Mouse (Mus musculus): ENCODE data around the gene Sept7.
"Not testable (repeated sequence)": the region's sequence is repeated elsewhere in the genome, so short reads cannot be mapped to it uniquely, and the experiment has no call there.

Sept7 gene

DNA sequence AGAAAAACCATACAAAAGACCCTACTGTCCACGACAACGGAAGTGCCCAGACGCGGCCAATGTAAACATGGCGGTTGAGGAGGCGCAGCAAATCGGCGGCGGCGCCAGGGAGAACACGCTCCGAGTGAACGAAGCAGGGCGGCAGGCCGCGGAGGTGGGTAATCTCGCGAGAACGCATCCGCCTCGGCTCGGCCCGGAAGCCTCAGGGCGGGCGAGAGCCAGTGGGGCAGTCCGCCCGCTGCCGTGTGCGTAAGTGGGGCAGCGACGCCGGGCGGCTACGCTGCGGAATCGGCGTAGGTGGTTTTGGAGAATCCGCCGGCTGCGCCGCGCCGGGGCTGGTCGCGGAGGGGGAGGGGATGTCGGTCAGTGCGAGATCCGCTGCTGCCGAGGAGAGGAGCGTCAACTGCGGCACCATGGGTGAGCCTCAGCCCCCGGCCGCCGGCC lies at the start of gene Sept7:
Gene Sept7 (plus strand): TSS at position 157 of the 444 bp plus-strand sequence.
- DNase-seq (ENCODE audit: low spot score) = peak; percentile 93

DNA sequence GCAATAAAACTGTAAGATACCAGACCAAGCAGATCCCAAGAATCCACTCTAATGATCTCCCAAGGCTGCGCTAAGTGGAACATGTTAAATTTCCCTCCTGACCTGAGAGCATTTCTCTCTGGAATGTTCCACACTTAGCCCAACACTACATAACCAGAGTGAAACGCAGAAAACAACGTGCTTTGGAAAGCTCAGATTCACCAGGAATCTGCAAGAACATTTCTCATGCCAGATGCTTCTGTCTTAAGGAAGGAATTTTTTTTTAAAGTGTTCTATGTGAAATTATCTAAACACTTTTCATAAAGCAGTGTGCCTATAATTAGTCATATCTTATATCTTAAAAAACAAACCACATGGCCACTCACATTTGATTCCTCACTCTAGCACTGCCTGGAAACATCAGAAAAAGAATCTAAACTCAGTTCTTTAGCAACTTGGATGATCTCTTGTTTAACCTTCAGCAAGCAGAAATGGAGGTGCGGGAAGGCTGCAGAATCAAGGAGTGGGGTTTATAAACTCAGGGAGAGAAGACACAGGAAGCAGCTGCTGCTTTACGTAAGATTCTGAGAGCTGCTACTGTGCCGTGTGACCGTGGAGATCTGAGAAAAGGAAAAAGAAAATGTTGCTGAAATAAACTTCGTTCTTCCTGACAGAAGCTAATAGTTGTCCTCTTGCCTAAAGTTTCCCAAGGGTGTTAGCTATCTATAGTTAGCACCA lies 44.0 kb upstream of the Sept7 start:
- no peak for DNase-seq (ENCODE audit: low spot score)

DNA sequence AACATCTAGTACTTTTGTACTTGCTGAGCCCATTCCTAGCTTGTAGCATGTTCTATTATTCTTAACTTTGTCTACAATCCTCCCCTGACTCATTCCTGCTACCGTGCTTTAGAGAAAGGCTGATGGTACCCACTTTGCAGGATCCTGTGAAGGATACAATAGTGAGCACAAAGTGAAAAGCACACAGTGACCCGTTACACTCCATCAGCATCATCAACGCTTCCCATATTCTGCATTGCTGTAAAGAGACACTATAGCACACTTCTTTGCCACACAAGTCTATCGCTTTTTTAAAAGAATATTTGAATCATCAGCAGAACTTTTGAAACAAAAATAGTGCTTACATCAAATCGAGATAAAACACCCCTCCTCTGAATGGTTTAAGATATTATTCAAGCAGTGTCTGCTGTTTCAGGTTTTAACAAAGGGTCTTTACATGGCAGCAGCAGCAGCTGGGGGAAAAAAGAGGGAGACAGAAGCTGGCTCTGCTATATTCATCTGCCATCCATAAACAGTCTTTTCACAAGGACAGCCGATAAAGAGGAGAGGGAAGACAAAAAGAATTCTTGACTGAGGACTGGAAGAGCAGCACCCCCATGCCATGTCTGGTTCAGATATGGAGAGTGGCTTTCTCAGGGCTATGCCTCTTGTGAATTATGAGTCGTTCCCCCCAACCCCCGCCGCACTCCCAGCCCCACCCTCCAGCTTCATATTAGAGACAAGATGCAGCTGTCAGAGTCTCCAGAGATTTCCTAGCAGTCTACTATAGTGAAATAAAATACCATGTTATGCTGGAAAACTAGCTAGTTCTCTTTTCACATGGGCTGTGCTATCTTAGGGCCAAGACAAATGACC lies 39.7 kb upstream of the Sept7 start:
- DNase-seq (ENCODE audit: low spot score) = no peak

DNA sequence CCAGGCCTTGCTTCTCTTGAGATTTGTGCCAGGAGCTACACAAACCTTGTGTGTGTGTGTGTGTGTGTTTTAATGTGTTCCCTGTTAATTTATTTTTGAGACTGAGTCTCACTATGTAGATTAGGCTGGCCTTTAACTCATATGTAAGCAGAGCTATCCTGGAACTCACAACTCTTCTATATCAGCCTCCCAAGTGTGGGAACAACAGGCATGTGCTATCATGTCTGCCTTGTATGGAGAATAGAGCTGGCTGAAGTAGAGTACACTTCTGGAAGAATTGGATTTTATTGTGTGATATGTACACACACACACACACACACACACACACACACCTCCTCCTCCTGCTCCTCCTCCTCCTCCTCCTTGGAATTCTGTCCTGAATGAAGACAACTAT lies 39.1 kb upstream of the Sept7 start:
- no peak for DNase-seq (ENCODE audit: low spot score)

DNA sequence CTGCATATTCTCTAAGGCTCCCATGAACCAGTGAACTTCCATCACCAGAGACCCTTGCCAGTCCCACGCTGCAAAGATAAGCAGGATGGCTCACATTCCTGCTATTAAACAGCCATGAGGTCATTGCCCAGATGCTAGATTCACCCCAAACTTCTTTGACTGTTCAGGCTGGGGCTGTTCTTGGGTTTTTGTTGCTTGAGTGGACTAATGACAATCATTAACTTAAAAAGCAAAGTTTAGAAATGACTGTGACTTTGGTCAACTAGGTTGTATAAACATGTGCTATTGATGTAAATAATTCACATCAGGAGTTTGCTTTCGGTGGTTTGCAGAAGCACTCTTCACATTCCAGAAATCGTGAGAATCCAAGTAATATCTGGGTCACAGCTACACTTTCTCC lies 36.8 kb upstream of the Sept7 start:
- no peak for DNase-seq (ENCODE audit: low spot score)

DNA sequence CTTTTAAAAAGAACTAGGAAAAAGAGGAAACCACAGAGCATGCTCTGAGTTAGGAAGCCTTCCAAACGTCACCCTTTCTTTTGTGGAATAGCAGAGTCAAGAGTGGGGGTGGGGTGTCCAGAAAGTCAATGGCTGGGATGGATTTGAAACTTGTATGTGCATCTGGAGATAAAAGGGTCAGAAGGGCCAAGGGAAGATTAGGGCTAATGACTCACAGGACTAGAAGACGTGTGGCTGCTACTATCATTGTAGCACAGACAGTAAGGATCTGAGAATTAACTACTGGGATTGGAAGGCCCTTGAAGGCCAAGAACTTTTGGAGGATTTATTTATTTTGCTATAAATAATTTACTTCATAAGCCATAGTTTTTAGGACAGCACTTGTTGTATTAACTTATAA lies 36.0 kb upstream of the Sept7 start:
- no peak for DNase-seq (ENCODE audit: low spot score)

DNA sequence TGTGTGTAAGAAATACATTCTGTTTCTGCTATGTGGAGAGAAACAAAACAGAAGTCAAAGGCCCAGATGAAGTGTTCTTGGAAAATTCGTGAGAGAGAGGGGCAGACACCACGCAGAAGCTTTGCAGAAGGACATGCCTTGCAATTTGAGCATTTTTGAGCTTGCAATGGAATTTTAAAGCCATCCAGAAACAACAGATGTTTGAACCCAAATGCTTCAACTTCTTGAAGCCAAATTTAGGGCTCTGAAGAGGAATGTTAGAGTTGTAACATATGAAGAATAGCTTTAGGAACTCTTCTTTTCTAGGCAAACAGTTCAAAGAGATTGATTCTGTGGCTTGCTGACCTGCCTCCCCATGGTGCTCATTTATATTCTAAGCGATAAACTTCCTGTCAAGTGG lies 33.3 kb upstream of the Sept7 start:
- DNase-seq (ENCODE audit: low spot score) = no peak

DNA sequence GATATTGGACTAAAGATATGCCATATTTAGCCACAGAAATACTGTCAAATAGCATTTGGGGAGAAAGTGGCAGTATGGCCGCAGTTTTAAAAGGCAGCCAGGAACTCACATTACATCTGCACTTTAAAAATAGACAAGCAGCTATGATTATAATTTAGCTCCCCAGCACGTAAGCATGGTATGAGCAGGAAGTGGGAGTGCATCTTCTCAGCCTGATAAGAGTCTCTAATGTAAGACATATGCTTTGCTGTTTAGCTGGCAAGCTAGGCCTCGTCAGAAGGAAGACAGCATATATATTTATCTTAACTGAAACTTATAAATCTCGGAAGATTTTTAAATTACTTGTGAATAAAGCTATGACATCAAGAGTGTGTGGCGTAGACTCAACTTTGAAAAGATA lies 32.4 kb upstream of the Sept7 start:
- no peak for DNase-seq (ENCODE audit: low spot score)

DNA sequence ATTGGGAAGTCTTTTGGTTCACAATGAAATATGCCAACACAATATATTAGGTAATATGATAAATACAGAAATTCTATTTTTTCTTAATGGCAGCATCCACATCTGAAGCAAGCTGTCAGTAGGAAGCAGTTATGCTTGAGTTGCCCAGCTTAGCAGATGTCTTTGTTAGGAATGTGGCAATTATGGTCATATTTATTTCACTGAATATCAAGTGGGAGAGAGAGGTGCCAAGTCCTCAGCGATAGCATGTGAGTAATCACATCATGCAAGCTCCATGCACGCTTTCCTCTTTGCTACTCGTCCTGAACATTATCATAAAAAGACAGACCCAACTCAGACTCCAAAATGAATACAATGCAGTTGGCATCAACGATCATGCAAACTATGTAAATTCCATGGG lies 27.3 kb upstream of the Sept7 start:
- no peak for DNase-seq (ENCODE audit: low spot score)

DNA sequence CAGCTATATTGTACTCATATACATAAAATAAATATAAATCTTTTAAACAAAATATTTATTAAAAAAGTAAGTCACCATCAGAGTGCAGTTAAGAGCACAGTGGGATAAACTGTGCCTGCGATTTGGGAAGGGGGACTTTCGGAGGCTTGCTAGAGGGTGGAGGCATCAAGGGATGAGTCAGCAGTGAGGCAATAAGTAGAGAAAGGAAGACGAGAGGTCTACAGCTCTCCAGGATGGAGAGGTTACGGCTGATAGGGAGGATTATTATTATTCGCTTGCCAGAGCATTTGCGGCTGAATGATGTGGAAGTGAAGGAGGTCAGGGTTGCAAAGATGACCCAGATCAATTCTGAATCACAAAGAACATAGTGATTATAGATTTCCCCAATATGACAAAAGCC lies 22.5 kb upstream of the Sept7 start:
- DNase-seq (ENCODE audit: low spot score) = no peak

DNA sequence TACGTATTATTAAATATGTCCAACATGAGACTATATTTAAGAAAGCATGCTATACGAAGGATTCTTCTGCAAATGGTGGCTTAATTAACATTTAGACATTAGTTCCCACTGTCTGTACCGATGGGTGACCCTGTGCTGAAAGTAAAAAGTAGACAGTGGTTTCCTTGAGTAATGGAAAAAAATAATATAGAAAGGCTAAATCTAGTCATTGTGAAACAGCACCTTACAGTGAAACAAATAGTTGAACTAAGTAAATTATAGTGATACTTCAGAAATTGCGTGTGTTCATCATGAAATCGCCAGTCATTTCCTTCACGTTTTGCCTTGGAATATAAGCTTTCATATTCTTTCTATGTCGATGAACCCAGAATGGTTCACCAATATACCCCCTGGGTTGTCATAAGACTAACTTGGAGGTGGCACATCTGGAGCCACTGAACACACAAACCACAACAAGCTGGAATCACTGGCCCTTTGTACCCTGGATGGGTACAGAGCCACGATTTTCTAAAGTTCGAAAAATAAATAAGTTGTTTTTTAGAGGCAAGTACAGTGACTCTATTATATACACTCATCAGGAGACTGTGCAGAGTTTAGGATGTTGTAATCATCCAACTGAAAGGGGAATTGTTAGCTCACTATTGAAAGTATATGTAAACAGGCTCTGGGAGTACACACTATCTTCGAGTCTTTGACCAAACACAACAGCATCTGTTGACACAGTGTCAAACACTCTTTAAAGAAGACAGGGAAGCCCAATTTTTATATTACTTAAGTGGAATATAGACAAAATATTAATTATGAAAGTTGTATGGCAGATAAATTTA lies 21.8 kb upstream of the Sept7 start:
- no peak for DNase-seq (ENCODE audit: low spot score)

DNA sequence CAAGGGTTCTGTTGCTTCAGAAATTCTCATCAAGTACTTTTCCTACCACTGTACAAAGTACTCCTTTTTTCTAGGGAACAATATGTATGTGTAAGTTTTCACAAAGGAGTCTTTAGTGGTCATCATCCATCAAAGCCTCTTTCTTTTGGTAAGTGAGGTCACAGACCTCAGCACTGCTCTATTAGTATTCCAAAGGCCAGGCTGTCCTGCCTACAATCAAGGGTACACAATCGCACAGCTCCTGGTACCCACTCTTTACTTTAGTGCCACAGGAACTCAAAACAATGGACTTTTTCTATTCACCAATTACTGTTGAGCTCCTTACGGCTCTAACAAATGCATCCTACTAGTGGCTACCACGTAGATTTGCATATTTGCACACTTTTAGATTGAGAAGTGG lies 11.2 kb upstream of the Sept7 start:
- DNase-seq (ENCODE audit: low spot score) = no peak

DNA sequence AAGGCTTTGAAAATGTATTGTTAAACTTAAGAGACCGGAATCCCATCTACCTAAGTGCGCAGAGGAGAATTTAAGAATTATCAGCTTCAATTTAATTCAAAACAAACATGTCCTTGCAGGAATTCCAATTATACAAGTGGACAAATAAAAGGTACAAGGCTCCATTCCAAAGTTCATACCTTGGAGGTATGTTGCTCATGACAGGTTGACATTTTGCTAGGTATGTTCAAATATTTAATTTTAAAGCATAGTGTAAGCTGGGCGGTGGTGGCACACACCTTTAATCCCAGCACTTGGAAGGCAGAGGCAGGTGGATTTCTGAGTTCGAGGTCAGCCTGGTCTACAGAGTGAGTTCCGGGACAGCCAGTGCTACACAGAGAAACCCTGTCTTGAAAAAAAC lies 10.5 kb upstream of the Sept7 start:
- not testable (repeated sequence) for DNase-seq (ENCODE audit: low spot score)

DNA sequence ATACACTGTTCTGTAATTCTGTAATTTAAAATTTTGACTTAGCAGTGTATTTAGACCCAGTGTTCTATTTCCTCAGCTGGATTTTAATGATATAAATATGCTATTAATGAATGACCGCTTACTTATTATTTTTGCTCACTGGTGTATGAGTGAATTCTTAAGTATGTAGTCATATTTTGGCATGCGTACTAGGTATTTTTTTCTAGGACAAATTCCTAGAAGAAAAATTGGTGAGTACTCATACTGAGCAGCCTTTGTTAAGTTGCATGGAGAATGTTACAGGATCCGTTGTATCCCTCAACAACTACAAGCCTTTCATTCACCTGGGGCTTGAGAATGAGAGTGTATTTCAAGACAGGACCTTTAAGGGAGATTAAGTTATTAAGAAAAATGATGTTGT lies 10.0 kb upstream of the Sept7 start:
- no peak for DNase-seq (ENCODE audit: low spot score)

DNA sequence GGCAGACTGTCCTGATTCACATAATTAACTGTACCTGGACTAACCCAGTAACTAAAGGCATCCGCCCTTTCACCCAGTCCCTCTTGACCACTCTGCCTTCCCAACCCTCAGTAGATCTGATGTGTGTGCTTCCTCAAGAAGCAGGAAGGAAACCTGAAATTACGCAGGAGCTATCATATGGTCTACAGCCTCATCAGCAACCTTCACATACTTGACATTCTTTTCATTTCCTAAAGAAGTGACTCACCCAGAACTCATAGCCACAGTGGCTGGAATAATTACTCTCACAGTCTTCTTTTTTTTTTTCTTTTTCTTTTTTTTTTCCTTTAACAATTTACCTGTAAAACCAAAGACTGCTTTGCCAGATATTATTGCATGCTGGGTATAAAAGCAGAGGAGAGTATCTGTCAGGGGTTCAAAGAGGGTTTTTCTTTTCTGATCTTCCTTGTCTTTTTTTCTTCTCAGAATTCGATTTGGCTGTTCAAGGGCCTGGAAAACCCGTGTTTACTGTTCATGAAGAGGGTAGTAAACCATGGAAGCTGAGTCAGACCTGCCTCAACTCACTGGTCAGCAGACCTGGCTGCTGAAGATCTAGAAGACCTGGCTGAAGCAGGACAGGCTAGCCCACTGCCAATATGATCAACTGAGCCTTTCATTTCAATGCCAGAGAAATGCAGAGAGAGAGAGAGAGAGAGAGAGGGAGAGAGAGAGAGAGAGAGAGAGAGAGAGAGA lies 8.1 kb upstream of the Sept7 start:
- no peak for DNase-seq (ENCODE audit: low spot score)

DNA sequence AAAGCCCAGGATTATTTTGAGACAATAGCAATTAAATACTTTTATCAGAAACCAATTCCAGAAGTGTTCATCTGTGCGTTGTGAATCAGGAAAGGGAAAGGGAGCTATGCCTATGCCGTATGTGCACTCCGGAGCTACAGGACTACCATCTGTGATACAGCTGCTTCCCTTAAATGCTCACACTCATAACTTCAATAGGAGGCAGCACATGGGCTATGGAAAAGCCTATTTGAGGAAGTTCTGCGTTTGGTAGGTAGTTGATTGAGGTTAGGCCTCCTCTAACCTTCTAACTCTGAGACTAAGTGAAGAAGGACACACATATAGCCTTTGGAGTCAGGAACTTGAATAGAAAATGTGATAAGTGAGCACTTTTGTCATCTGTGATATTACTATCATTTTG lies 7.1 kb upstream of the Sept7 start:
- no peak for DNase-seq (ENCODE audit: low spot score)

DNA sequence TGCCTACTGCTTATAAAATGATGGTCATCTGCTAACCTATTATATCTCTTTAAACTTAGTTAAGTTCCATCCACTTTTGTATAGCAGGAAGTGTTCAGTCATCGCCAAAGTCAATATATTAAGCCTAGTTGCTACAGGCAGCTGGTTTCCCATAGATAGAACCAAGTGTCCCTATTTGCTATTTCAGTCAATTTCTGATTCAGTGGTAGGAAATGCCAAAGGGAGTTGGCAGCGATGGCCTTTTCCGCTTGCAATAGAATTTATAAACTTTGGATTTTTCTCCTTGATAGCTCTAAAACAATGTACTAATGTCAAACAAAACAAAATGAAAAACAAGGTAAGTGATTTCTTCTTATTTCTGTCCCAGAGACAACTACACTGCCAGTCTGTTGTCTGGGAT lies 5.7 kb upstream of the Sept7 start:
- DNase-seq (ENCODE audit: low spot score) = no peak

DNA sequence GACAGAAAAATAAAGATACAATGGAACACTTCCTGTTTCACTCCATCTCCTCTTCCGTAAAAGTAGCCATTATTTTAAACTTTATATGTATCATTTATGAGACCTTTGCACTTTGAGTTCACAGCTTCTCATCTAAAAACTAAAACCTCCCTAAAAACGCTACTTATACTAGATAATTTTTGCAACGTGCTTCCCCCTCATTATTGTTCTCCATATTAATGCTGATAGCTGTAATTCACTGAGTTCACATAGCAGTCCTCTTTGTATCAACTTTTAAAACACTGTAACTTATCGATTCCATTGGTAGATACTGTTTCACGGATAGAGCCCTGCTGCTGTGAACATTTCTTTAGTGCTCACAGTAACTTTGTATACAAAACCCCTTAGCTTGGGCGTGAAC lies 1.1 kb upstream of the Sept7 start:
- no peak for DNase-seq (ENCODE audit: low spot score)

DNA sequence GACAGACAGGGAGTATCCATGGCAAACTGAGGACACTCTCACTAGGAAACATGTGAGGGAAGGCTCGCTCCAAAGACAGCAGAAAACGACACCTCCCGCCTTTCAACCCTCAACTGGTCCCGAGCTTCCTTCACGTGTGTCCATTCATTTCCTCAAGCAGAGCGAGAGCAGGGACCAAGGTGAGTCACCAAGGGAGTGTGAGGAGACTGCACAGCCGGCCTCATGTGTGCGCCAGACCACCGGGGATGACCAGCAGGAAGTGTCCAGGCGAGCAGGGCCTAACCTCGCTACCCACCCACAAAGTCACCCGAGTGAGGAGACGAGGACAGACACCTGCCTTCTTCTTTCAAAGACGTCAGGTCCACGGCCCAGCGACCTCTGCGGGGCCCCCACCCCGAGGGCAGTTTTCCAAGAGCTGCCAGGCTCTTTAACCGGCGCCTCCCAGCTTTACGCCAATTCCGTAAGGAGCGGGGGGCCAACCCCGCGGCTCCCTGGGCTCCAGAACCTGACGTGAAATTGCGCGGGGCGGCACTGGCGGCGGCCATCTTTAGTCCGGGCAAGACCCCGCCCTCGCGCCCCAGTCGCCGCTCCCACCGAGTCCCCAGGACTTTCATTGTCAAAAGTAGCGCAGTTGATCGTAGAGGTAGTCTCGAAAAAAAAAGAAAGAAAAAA lies 492 bp upstream of the Sept7 start:
- DNase-seq (ENCODE audit: low spot score) = peak; percentile 81

DNA sequence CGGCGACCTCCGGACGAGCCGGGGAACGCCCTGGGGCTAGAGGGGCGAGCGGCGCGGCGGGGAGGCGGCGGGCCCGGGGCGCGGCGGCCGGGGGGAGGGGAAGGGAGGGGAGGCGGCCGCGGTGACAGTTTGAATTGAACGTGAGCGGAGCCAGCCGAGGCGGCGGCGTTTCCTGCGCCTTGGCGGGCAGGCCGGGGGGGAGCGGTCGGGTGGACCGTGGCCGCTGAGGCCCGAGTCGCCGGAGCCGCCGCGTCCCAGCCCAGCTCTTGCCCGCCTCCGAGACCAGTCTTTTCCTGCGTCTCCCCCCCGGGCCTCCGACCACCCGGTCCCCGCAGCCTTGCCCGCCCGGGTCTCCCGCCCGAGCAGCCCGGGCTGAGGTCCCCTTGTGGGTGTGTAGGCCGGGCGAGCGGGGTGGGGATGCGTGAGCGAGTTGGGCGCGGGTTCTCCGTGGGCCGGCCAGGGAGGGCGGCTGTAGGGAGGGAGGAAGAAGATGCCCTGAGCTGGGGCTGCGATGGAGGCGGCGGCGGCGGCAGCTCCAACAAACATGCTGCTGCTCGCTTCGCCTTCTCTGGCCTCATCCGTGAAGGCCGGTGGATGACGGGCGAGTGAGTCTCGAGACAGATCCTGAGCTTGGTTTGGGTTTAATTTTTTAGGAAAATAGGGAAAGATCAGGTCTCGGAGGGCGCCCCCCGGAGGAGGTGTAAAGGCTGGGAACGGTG lies 679 bp downstream of the Sept7 start:
- no peak for DNase-seq (ENCODE audit: low spot score)

DNA sequence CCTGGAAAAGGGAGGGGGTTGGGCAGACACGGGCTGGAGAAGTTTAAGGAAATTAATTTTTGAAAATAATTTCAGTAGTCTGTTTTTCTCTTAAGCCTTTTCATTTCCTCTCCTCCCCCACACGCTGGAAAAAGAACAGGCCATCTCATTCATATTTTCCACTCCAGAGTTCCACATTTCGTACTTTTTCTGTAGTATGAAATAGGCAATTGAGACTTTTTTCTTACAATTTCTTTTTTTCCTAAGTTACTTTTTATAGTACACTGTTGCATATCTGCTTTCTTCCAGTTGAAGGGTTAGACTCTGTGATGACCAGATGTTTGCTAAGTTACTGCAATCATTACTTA lies 1.2 kb downstream of the Sept7 start:
- no peak for DNase-seq (ENCODE audit: low spot score)

Measured in layer of hippocampus, adult 9-10 months (tissue).